Mouse (Mus musculus): Measurements from ENCODE around the gene Nmrk2.
"Not testable (repeated sequence)": the region's sequence is repeated elsewhere in the genome, so short reads cannot be mapped to it uniquely, and the experiment has no call there.

Nmrk2 gene

GRCm38 (mm10) chr10:81182336-81183333 lies 19.2 kb downstream of the Nmrk2 start, which contains the start of gene Dapk3:
Gene Dapk3, plus strand, starts transcription at chr10:81183005.
- peak; percentile 99 for DNase-seq

GRCm38 (mm10) chr10:81181860-81182259 lies 20.0 kb downstream of the Nmrk2 start:
- DNase-seq: peak; percentile 63

GRCm38 (mm10) chr10:81180946-81181345 lies 20.9 kb downstream of the Nmrk2 start:
- DNase-seq: peak; percentile 58

- peak; percentile 63 for DNase-seq
These were observed 22.2 kb downstream of the Nmrk2 start for GRCm38 (mm10) chr10:81179451-81180342.

GRCm38 (mm10) chr10:81178927-81179326 lies 22.9 kb downstream of the Nmrk2 start:
- DNase-seq: peak; percentile 57

GRCm38 (mm10) chr10:81177958-81178712 lies 23.7 kb downstream of the Nmrk2 start:
- DNase-seq: peak; percentile 60

GRCm38 (mm10) chr10:81177491-81177925 lies 24.3 kb downstream of the Nmrk2 start:
- peak; percentile 77 for DNase-seq

GRCm38 (mm10) chr10:81176466-81177271 lies 25.2 kb downstream of the Nmrk2 start, which contains the start of gene Eef2:
Gene Eef2, plus strand, starts transcription at chr10:81176631.
- DNase-seq: peak; percentile 99

- DNase-seq: no peak
These were observed 25.9 kb downstream of the Nmrk2 start for GRCm38 (mm10) chr10:81175936-81176465.

GRCm38 (mm10) chr10:81175345-81175701 lies 26.5 kb downstream of the Nmrk2 start:
- peak; percentile 67 for DNase-seq

GRCm38 (mm10) chr10:81174617-81175344 lies 27.1 kb downstream of the Nmrk2 start:
- DNase-seq: peak; percentile 89

GRCm38 (mm10) chr10:81173132-81173531 lies 28.7 kb downstream of the Nmrk2 start:
- DNase-seq: peak; percentile 83

GRCm38 (mm10) chr10:81169411-81169900 lies 32.4 kb downstream of the Nmrk2 start:
- not testable (repeated sequence) for DNase-seq

GRCm38 (mm10) chr10:81168521-81169244 lies 33.2 kb downstream of the Nmrk2 start:
- DNase-seq: peak; percentile 82

- no peak for DNase-seq
These were observed 33.8 kb downstream of the Nmrk2 start for GRCm38 (mm10) chr10:81168087-81168431.

GRCm38 (mm10) chr10:81167200-81168086 lies 34.4 kb downstream of the Nmrk2 start, which contains the start of gene Pias4:
Gene Pias4, minus strand, starts transcription at chr10:81167923.
- peak; percentile 100 for DNase-seq

GRCm38 (mm10) chr10:81165118-81165517 lies 36.7 kb downstream of the Nmrk2 start:
- peak; percentile 85 for DNase-seq

GRCm38 (mm10) chr10:81162318-81162652 lies 39.6 kb downstream of the Nmrk2 start:
- no peak for DNase-seq
